In the genomic region with DNA sequence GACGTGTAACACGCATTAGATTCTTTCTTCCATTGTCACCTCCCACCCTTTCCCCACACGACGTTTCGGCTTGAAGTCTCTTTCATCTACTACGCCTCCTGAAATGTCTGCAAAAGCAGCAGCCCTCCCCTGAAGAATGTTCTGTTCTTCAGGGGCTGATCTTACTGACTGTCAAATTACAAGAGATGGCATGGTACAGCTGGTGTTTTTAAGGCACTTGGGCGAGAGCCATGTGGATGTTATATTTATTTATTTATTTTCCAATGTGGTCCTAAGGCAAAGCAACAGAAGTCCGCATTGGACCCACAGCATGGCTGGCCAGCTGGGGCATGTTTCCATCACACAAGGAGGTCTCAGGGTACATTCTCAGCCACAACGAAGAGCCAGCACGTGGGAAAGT, we compare ENCODE assay signal across 12 mouse cellular contexts.
DNase-seq lines count a peak whose midpoint lies in the region; ATAC-seq and TF ChIP-seq lines count a peak whose summit lies in the region.
"Had no signal": no experiment of that assay in that cellular context is flagged by ENCODE, and none has a peak within 500 bp of the region (broad histone marks: within the 10 kb centered on the region; RNA-seq: fewer than 3 reads in every experiment).

No protein-coding gene starts in this region.

- DNase-seq in intestine, embryonic 14.5 days (ENCODE audit: low spot score), result no peak
- DNase-seq in kidney, postnatal 14 days, result peak; percentile 68
- peak; percentile 93 for DNase-seq in lung, postnatal 0 days (ENCODE audit: low spot score)
- DNase-seq in adrenal gland, postnatal 10 days, result no peak
- DNase-seq in hindbrain, embryonic 14.5 days (ENCODE audit: low spot score), result no peak
- DNase-seq in c-Kit-positive CD71-positive TER-119-positive erythroid progenitor cells, embryonic 14.5 days (ENCODE audit: low spot score), result no peak

- no peak overlapping the region for H3K9ac ChIP-seq in intestine, embryonic 14.5 days (ENCODE audit: low read length)
- H3K9ac ChIP-seq in intestine, postnatal 0 days (ENCODE audit: low read depth, low read length), result no peak overlapping the region
- H3K9ac ChIP-seq in embryonic facial prominence, embryonic 15.5 days, result no peak overlapping the region
- H3K9ac ChIP-seq in lung, postnatal 0 days (replicated peaks; ENCODE audit: low read depth), result no peak overlapping the region
- no peak overlapping the region for H3K9ac ChIP-seq in hindbrain, embryonic 14.5 days

- 0 out of 2 replicates have a peak, but pooled peaks have one; percentile 27 for ATAC-seq in intestine, embryonic 14.5 days (replicated peaks; ENCODE audit: low FRiP score, low TSS enrichment, low read depth)
- ATAC-seq in intestine, postnatal 0 days, result no peak
- peak; percentile 65; the same call in 1 of the 2 replicates for ATAC-seq in embryonic facial prominence, embryonic 15.5 days (ENCODE audit: insufficient number of reproducible peaks, low FRiP score, low TSS enrichment, low read depth)
- ATAC-seq in lung, postnatal 0 days, result peak; percentile 89
- ATAC-seq in hindbrain, embryonic 14.5 days (ENCODE audit: low FRiP score), result no peak
- ATAC-seq: hindbrain, postnatal 0 days; midbrain, embryonic 16.5 days; Patski had no signal

- H3K4me3 ChIP-seq in intestine, embryonic 14.5 days (ENCODE audit: low read depth, low read length), result no peak overlapping the region
- H3K4me3 ChIP-seq in intestine, postnatal 0 days (ENCODE audit: low read depth, low read length), result no peak overlapping the region
- no peak overlapping the region for H3K4me3 ChIP-seq in embryonic facial prominence, embryonic 15.5 days (replicated peaks)
- no peak overlapping the region for H3K4me3 ChIP-seq in lung, postnatal 0 days (ENCODE audit: low read depth, low read length)
- no peak overlapping the region for H3K4me3 ChIP-seq in hindbrain, embryonic 14.5 days (replicated peaks; ENCODE audit: low read length)

- peaks cover 3% of the 10 kb centered on the region for H3K4me1 ChIP-seq in intestine, embryonic 14.5 days (replicated peaks; ENCODE audit: control insufficient read depth, insufficient read depth, low read length)
- H3K4me1 ChIP-seq in intestine, postnatal 0 days (replicated peaks; ENCODE audit: control insufficient read depth, insufficient read depth, low read length), result no peaks in the 10 kb centered on the region
- peaks cover 7% of the 10 kb centered on the region for H3K4me1 ChIP-seq in embryonic facial prominence, embryonic 15.5 days
- no peaks in the 10 kb centered on the region for H3K4me1 ChIP-seq in lung, postnatal 0 days (ENCODE audit: insufficient read depth, low read depth, low read length)
- H3K4me1 ChIP-seq in hindbrain, embryonic 14.5 days (replicated peaks; ENCODE audit: control insufficient read depth, insufficient read depth, low read length), result peaks cover 4% of the 10 kb centered on the region

- no peaks in the 10 kb centered on the region for H3K36me3 ChIP-seq in intestine, embryonic 14.5 days (ENCODE audit: control insufficient read depth, insufficient read depth, low read length)
- no peaks in the 10 kb centered on the region for H3K36me3 ChIP-seq in intestine, postnatal 0 days (ENCODE audit: control insufficient read depth, insufficient read depth)
- no peaks in the 10 kb centered on the region for H3K36me3 ChIP-seq in embryonic facial prominence, embryonic 15.5 days
- no peaks in the 10 kb centered on the region for H3K36me3 ChIP-seq in lung, postnatal 0 days (ENCODE audit: insufficient read depth, low read length)
- H3K36me3 ChIP-seq in hindbrain, embryonic 14.5 days (replicated peaks; ENCODE audit: control insufficient read depth, insufficient read depth), result no peaks in the 10 kb centered on the region

- TF ChIP-seq CTCF in intestine, postnatal 0 days (IDR thresholded peaks at IDR 0.05; ENCODE audit: low read depth), result no peak
- TF ChIP-seq CTCF in lung, postnatal 0 days (IDR thresholded peaks at IDR 0.05), result no peak

- WGBS in intestine, embryonic 14.5 days, result 51% methylated on average over 10 of the region's 10 CpGs
- WGBS in intestine, postnatal 0 days, result 70% methylated on average over 10 of the region's 10 CpGs
- 35% methylated on average over 10 of the region's 10 CpGs for WGBS in embryonic facial prominence, embryonic 15.5 days
- 61% methylated on average over 10 of the region's 10 CpGs for WGBS in lung, postnatal 0 days
- 83% methylated on average over 10 of the region's 10 CpGs for WGBS in hindbrain, embryonic 14.5 days

- H3K27me3 ChIP-seq in intestine, embryonic 14.5 days (replicated peaks; ENCODE audit: control insufficient read depth, insufficient read depth, low read length), result no peaks in the 10 kb centered on the region
- no peaks in the 10 kb centered on the region for H3K27me3 ChIP-seq in intestine, postnatal 0 days (replicated peaks; ENCODE audit: control insufficient read depth, insufficient read depth, low read length)
- no peaks in the 10 kb centered on the region for H3K27me3 ChIP-seq in embryonic facial prominence, embryonic 15.5 days
- H3K27me3 ChIP-seq in lung, postnatal 0 days (replicated peaks; ENCODE audit: insufficient read depth, low read length), result no peaks in the 10 kb centered on the region
- no peaks in the 10 kb centered on the region; the same call in 1 of the 2 replicates for H3K27me3 ChIP-seq in hindbrain, embryonic 14.5 days (ENCODE audit: control insufficient read depth, insufficient read depth, low read length)
- H3K27me3 ChIP-seq: Patski had no signal

- no peak overlapping the region for H3K4me2 ChIP-seq in intestine, embryonic 14.5 days (ENCODE audit: low read length)
- H3K4me2 ChIP-seq in intestine, postnatal 0 days (replicated peaks; ENCODE audit: low read depth), result no peak overlapping the region
- H3K4me2 ChIP-seq in embryonic facial prominence, embryonic 15.5 days (replicated peaks), result no peak overlapping the region
- H3K4me2 ChIP-seq in lung, postnatal 0 days (replicated peaks; ENCODE audit: low read depth, low read length), result no peak overlapping the region
- H3K4me2 ChIP-seq in hindbrain, embryonic 14.5 days (replicated peaks), result no peak overlapping the region
- H3K4me2 ChIP-seq: liver, embryonic 11.5 days had no signal

- H3K9me3 ChIP-seq in intestine, embryonic 14.5 days (ENCODE audit: control insufficient read depth, low read length), result no peaks in the 10 kb centered on the region
- no peaks in the 10 kb centered on the region for H3K9me3 ChIP-seq in intestine, postnatal 0 days (ENCODE audit: control insufficient read depth)
- H3K9me3 ChIP-seq in embryonic facial prominence, embryonic 15.5 days (replicated peaks), result no peaks in the 10 kb centered on the region
- no peaks in the 10 kb centered on the region for H3K9me3 ChIP-seq in lung, postnatal 0 days (ENCODE audit: low read length)
- no peaks in the 10 kb centered on the region for H3K9me3 ChIP-seq in hindbrain, embryonic 14.5 days (ENCODE audit: control insufficient read depth, low read length)

- no peak; the same call in none of the 2 replicates for TF ChIP-seq EP300 in lung, postnatal 0 days (IDR thresholded peaks at IDR 0.05)

- peak overlapping the region; percentile 29; the same call in 1 of the 2 replicates for H3K27ac ChIP-seq in intestine, embryonic 14.5 days (ENCODE audit: low read depth)
- no peak overlapping the region for H3K27ac ChIP-seq in intestine, postnatal 0 days (ENCODE audit: low read depth, low read length)
- H3K27ac ChIP-seq in embryonic facial prominence, embryonic 15.5 days (replicated peaks), result peak overlapping the region; percentile 75
- 0 out of 2 replicates have a peak overlapping the region, but pooled peaks have one; percentile 28 for H3K27ac ChIP-seq in lung, postnatal 0 days (ENCODE audit: low read length)
- no peak overlapping the region for H3K27ac ChIP-seq in hindbrain, embryonic 14.5 days
- H3K27ac ChIP-seq: hindbrain, postnatal 0 days had no signal

Comparison
In these comparisons a context has a peak if more than half of its experiments do, and no peak if none do; other contexts are left out.
1. ATAC-seq: peak in intestine, embryonic 14.5 days (single experiment), embryonic facial prominence, embryonic 15.5 days (single experiment) and lung, postnatal 0 days (single experiment); none in intestine, postnatal 0 days (single experiment) and hindbrain, embryonic 14.5 days (single experiment).
2. H3K27ac ChIP-seq: peak in intestine, embryonic 14.5 days (single experiment), embryonic facial prominence, embryonic 15.5 days (single experiment) and lung, postnatal 0 days (single experiment); none in intestine, postnatal 0 days (single experiment) and hindbrain, embryonic 14.5 days (single experiment).
3. DNase-seq: peak in kidney, postnatal 14 days (single experiment) and lung, postnatal 0 days (single experiment); none in intestine, embryonic 14.5 days (single experiment), adrenal gland, postnatal 10 days (single experiment), hindbrain, embryonic 14.5 days (single experiment) and c-Kit-positive CD71-positive TER-119-positive erythroid progenitor cells, embryonic 14.5 days (single experiment).